Mouse (Mus musculus) stomach, postnatal 0 days (tissue): ENCODE results near the gene Cox6b2. TPM values are rescaled to one million over a fixed set of nuclear protein-coding genes. Genes with fewer than 3 reads are reported as not detected.

ENCODE experiments used
- ATAC-seq: fragments of 200-750 bp; cut with Nextera tagmentation; 2 replicates; pipeline ENCODE4 v1.8.0; 2017; ENCODE audit not compliant: low FRiP score, low TSS enrichment
- DNase-seq: peaks from one replicate; pipeline ENCODE4 v3.0.0-alpha.2; 2016; ENCODE audit warnings: low spot score
- H3K27ac ChIP-seq: fragments of 300-500 bp; sonication (generic); replicated peaks from 2 replicates; pipeline ENCODE4 v1.5.1; 2014; ENCODE audit warnings: mild to moderate bottlenecking, control low read depth
- H3K27me3 ChIP-seq: fragments of 300-500 bp; sonication (generic); 2 replicates; pipeline ENCODE4 v1.6.1; 2014; ENCODE audit warnings: low read length; ENCODE audit not compliant: control insufficient read depth, insufficient read depth
- H3K36me3 ChIP-seq: fragments of 300-500 bp; sonication (generic); 2 replicates; pipeline ENCODE4 v1.6.1; 2014; ENCODE audit warnings: low read length, mixed read lengths; ENCODE audit not compliant: control insufficient read depth, insufficient read depth
- H3K4me1 ChIP-seq: fragments of 300-500 bp; sonication (generic); replicated peaks from 2 replicates; pipeline ENCODE4 v1.6.1; 2014; ENCODE audit warnings: antibody characterized with exemption; ENCODE audit not compliant: control insufficient read depth, insufficient read depth
- H3K4me2 ChIP-seq: fragments of 300-500 bp; sonication (generic); replicated peaks from 2 replicates; pipeline ENCODE4 v1.6.1; 2014; ENCODE audit warnings: low read depth, mild to moderate bottlenecking, control low read depth, moderate library complexity
- H3K4me3 ChIP-seq: fragments of 300-500 bp; sonication (generic); 2 replicates; pipeline ENCODE4 v1.5.1; 2014; ENCODE audit warnings: low read depth, low read length, control low read depth
- H3K9ac ChIP-seq: fragments of 300-500 bp; sonication (generic); 2 replicates; pipeline ENCODE4 v1.6.1; 2014; ENCODE audit warnings: mild to moderate bottlenecking, low read length, control low read depth, mixed read lengths
- H3K9me3 ChIP-seq: fragments of 300-500 bp; sonication (generic); 2 replicates; pipeline ENCODE4 v1.6.1; 2016; ENCODE audit warnings: low read length; ENCODE audit not compliant: control insufficient read depth
- CTCF ChIP-seq: IDR thresholded peaks from 2 replicates; pipeline ENCODE4 v1.5.1; 2016; ENCODE audit warnings: antibody characterized with exemption, low read depth, mild to moderate bottlenecking, moderate library complexity
- EP300 ChIP-seq: optimal IDR thresholded peaks from 2 replicates; pipeline ENCODE3; 2016; ENCODE audit warnings: antibody characterized with exemption
- WGBS: fragments of 180-500 bp; shearing (Covaris S2); extraction: QIAGEN DNeasy Blood & Tissue Kit; methylation state at CpG from one replicate; pipeline ENCODE4 v1.1.7; 2014; 5-methylcytosine and 5-hydroxymethylcytosine counted together
- polyA plus RNA-seq: library from polyadenylated mRNA; unstranded; fragments of >200 nt; fragmentation: Nextera tagmentation; extraction: Ambion mirVana; gene quantifications from 2 replicates; pipeline ENCODE4 v1.2.1, GENCODE M21; 2015

Cox6b2 gene
- polyA plus RNA-seq, 1 experiment from 2014 or later = 46.5 TPM

DNA sequence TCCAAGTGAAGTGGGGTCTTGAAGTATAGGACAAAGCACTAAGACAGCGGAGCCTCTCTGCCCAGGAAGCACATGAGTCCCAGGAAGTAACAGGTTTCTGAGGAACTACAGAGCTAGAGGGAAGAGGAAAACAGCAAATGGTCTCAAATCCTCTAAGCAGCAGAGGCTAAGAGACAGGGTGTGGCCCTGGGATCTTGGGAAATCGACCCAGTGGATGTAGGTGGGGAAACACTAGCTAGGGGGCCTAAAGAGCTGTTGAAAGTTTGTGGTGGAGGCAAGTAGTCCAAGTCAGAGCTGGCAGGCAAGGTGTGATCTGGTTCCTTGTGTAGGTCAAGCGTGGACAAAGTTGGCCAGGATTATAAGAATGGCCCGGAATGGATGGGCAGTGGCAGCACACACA is 4.6 kb downstream of the Cox6b2 start:
- no peaks in the 10 kb centered on the region for H3K9me3 ChIP-seq
- WGBS = 74% methylated on average over 4 of the region's 4 CpGs
- no peaks in the 10 kb centered on the region for H3K27me3 ChIP-seq
- no peak overlapping the region for H3K27ac ChIP-seq
- H3K4me1 ChIP-seq = peaks cover 5% of the 10 kb centered on the region
- no peak for ATAC-seq
- no peak overlapping the region for H3K4me2 ChIP-seq
- H3K4me3 ChIP-seq = no peak overlapping the region
- TF ChIP-seq CTCF = no peak
- TF ChIP-seq EP300 = no peak
- peaks cover 11% of the 10 kb centered on the region; the same call in 1 of the 2 replicates for H3K36me3 ChIP-seq
- no peak for DNase-seq
- H3K9ac ChIP-seq = no peak overlapping the region

DNA sequence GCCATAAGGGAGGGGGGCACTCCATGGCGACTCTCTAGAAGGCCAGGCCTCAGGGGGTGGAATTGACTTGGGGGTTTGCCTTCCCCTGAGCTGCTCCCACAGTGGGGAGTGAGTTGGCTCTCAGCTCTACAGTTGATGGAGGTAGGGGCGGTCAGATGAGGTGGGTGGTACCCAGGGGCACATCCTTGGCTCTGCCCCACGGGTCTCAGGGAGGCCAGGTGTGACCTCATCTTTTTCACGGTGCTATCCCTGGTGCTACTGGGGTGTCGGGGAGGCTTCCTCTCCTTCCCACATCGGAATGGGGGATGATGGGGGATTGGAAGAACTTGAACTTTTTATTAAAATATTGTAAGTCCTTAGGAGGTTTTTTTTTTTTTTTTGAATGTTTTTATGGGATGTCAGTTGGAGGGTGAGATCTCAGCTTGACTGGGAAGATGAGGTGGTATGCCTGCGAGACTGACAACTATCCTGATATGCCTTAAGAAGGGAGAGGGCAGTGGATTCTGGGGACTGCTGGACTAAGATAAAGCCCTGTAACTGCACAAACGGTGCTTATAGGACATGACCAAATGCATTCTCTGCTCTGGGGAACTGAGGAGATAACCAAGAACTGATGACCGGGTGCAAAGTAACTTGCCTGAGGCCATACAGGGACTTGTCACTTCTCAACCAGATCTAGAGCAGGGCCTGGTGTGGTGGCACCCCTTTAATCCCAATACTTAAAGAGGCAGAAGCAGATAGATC is 5.6 kb downstream of the Cox6b2 start:
- Histone ChIP-seq H3K27me3 (no peaks in the 10 kb centered on the region), H3K9ac (no peak overlapping the region), H3K4me3 (no peak overlapping the region), H3K27ac (no peak overlapping the region), H3K4me2 (no peak overlapping the region), H3K9me3 (no peaks in the 10 kb centered on the region), H3K4me1 (peaks cover 5% of the 10 kb centered on the region), H3K36me3 (peaks cover 11% of the 10 kb centered on the region; the same call in 1 of the 2 replicates)
- TF ChIP-seq EP300 = no peak
- ATAC-seq = no peak; the same call in 1 of the 2 replicates
- WGBS = 64% methylated on average over 9 of the region's 9 CpGs
- no peak for DNase-seq

DNA sequence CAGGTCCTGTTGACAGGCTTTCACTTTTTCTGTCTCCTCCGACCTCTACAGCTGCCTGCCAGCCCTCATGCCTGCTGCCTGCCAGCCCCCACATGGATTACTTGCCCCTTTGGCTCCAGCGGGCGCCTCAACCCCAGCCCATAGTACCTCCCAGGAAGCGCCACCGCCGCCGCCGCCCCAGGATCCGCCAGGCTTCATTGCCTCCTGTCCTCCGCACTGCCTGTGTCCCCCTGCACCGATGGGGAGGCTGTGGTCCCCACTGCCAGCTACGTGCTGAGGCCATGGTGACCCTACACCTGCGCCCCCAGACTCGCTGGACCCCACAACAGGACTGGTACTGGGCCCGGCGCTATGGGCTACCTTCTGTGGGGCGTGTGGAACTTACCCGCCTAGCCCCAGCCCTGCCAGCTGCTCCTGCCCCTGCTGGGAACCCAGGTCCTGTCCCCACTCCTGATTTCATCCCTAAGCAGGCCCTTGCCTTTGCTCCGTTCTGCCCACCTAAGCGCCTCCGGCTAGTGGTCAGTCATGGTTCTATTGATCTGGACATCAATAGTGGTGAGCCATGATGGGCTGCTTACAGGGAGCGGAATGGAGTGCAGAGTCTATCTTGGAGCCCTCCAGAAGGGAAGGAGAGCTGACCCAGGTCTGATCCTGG is 6.4 kb downstream of the Cox6b2 start:
- Histone ChIP-seq H3K9ac (no peak overlapping the region), H3K4me3 (no peak overlapping the region), H3K4me2 (no peak overlapping the region), H3K27ac (no peak overlapping the region), H3K27me3 (no peaks in the 10 kb centered on the region), H3K9me3 (no peaks in the 10 kb centered on the region), H3K4me1 (no peaks in the 10 kb centered on the region), H3K36me3 (peaks cover 11% of the 10 kb centered on the region; the same call in 1 of the 2 replicates)
- TF ChIP-seq CTCF (no peak), EP300 (no peak)
- 86% methylated on average over 22 of the region's 22 CpGs for WGBS
- ATAC-seq (no peak), DNase-seq (no peak)

DNA sequence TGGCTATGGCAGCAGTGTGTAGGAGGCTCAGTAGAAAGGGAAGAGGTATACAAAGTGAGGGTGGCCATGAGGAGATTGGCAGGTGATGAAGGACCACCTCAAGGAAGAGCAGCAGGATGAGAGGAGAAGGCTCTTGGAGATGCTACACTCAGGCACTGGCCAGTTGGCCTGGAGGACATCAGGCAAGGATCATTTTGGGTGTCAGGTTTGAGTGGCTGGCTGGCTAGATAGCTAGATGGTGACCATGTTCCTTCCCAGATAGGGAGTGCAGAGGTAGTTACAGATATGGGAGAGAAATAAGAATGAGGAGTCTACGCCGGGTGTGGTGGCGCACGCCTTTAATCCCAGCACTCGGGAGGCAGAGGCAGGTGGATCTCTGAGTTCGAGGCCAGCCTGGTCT is 8.0 kb downstream of the Cox6b2 start:
- Histone ChIP-seq H3K36me3 (peaks cover 11% of the 10 kb centered on the region; the same call in 1 of the 2 replicates), H3K27me3 (no peaks in the 10 kb centered on the region), H3K9me3 (no peaks in the 10 kb centered on the region), H3K9ac (no peak overlapping the region), H3K4me1 (0 out of 2 replicates have a peak, but pooled peaks cover 2% of the 10 kb centered on the region), H3K27ac (no peak overlapping the region), H3K4me3 (no peak overlapping the region), H3K4me2 (no peak overlapping the region)
- WGBS = 98% methylated on average over 5 of the region's 6 CpGs
- TF ChIP-seq EP300 = no peak
- no peak for TF ChIP-seq CTCF
- ATAC-seq (no peak), DNase-seq (no peak)

DNA sequence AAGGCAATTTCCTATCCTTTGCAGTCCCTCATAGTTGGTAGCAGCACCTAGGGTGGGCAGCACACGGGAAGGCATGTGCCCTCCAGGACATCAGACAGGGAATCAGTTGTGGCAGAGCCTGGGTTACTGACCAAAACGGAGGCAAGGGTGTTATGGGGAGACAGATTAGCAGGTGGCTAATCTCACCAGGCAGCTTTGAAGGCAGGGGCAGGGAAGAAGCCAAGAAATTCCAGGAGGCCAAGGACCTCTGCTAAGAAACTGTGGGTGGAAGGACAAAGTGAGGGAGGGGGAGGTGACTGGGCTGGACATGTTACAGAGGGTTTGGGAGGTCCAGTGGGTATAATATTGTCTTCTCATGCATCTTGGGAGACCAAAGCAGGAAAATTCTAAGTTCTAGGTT is 9.5 kb downstream of the Cox6b2 start:
- TF ChIP-seq CTCF = no peak
- no peak for TF ChIP-seq EP300
- no peak for DNase-seq
- Histone ChIP-seq H3K4me1 (0 out of 2 replicates have a peak, but pooled peaks cover 2% of the 10 kb centered on the region), H3K4me2 (no peak overlapping the region), H3K4me3 (no peak overlapping the region), H3K27me3 (no peaks in the 10 kb centered on the region), H3K27ac (no peak overlapping the region), H3K9me3 (no peaks in the 10 kb centered on the region), H3K9ac (no peak overlapping the region), H3K36me3 (peaks cover 11% of the 10 kb centered on the region; the same call in 1 of the 2 replicates)
- 44% methylated on average over 2 of the region's 2 CpGs for WGBS
- no peak for ATAC-seq

DNA sequence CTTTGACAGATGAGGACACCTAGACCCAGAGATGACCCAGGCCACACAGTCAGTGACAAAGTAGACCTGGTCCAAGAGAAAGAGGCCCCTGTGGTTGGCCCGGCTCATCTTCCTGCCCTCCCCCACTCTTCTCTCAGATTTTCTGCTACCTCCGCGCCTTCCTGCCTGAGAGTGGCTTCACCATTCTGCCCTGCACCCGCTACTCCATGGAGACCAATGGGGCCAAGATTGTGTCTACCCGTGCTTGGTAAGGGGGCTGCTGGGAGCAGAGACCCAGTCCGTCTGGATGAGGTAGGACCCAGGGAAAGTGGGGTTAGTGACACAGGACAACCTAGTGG is 10.4 kb downstream of the Cox6b2 start:
- whole genome bisulfite sequencing = 86% methylated on average over 6 of the region's 6 CpGs
- ATAC-seq = no peak
- Histone ChIP-seq H3K9me3 (no peaks in the 10 kb centered on the region), H3K36me3 (peaks cover 11% of the 10 kb centered on the region; the same call in 1 of the 2 replicates), H3K4me2 (no peak overlapping the region), H3K27ac (no peak overlapping the region), H3K9ac (no peak overlapping the region), H3K4me3 (no peak overlapping the region), H3K27me3 (no peaks in the 10 kb centered on the region), H3K4me1 (0 out of 2 replicates have a peak, but pooled peaks cover 2% of the 10 kb centered on the region)
- no peak for TF ChIP-seq EP300
- no peak for DNase-seq
